Mouse (Mus musculus): ENCODE results near the gene Tubg1.

DNA sequence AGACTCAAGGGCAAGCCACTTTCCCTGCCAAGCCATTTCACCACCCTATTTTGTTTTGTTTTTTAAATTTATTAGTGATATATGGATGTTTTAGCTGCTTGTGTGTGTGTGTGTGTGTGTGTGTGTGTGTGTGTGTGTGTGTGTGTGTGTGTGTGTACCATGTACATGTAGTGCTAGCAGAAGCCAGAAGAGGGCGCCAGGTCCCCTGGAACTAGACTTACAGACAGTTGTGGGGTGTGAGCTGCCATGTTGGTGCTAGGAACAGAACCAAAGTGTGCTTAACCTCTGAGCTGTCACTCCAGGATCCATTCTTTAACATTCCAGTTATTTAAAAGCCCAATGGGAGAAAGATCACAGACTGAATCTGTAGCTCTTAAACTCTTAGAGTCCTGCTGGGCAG, 7.3 kb downstream of the Tubg1 start:
- TF ChIP-seq CTCF (IDR thresholded peaks at IDR 0.05; ENCODE audit: low read depth, low read length) (no peak), POLR2A (IDR thresholded peaks at IDR 0.05; ENCODE audit: borderline replicate concordance, low read depth, low read length) (no peak)
